Mouse (Mus musculus) liver, adult 2 months (tissue): ENCODE measurements at regions not wholly inside any gene's neighbourhood (a gene's known extent, or its start where the extent isn't known, plus 50 kb on each side); places are given as distances from the start of the nearest gene placed in this dataset.

Experiments used
- CTCF ChIP-seq: fragments of 200-500 bp; IDR thresholded peaks from 2 replicates; pipeline ENCODE4 v1.5.1; 2011; ENCODE audit warnings: low read depth, low read length, control low read depth
- POLR2A ChIP-seq: fragments of 200-500 bp; IDR thresholded peaks from 2 replicates; pipeline ENCODE4 v1.6.1; 2011; ENCODE audit warnings: low read length, control low read depth; ENCODE audit not compliant: insufficient read depth; ENCODE audit errors: extremely low read depth

- TF ChIP-seq CTCF (no peak), POLR2A (no peak)
These were observed 400.5 kb upstream of the Etaa1 start for GRCm38 (mm10) chr11:18354156-18354555.
